Mouse (Mus musculus) lung, embryonic 15.5 days (tissue): ENCODE measurements around the gene Vmn1r157. TPM values are rescaled to one million over a fixed set of nuclear protein-coding genes. Genes with fewer than 3 reads are reported as not detected.
"Not testable (repeated sequence)": the region's sequence is repeated elsewhere in the genome, so short reads cannot be mapped to it uniquely, and the experiment has no call there.

Source experiments
- ATAC-seq: fragments of 200-750 bp; cut with Nextera tagmentation; 2 replicates; pipeline ENCODE4 v1.8.0; 2017; ENCODE audit warnings: moderate number of reproducible peaks, borderline replicate concordance; ENCODE audit not compliant: low FRiP score, low TSS enrichment; ENCODE audit errors: extremely low read depth
- H3K27ac ChIP-seq: fragments of 300-500 bp; sonication (generic); 2 replicates; pipeline ENCODE4 v1.5.1; 2015; ENCODE audit warnings: moderate library complexity, mild to moderate bottlenecking, inconsistent platforms
- H3K27me3 ChIP-seq: fragments of 300-500 bp; sonication (generic); 2 replicates; pipeline ENCODE4 v1.6.1; 2015; ENCODE audit warnings: inconsistent platforms
- H3K36me3 ChIP-seq: fragments of 300-500 bp; sonication (generic); 2 replicates; pipeline ENCODE4 v1.6.1; 2015; ENCODE audit warnings: inconsistent platforms
- H3K4me1 ChIP-seq: fragments of 300-500 bp; sonication (generic); 2 replicates; pipeline ENCODE4 v1.6.1; 2015; ENCODE audit warnings: inconsistent platforms
- H3K4me2 ChIP-seq: fragments of 300-500 bp; sonication (generic); 2 replicates; pipeline ENCODE4 v1.6.1; 2015; ENCODE audit warnings: inconsistent platforms, mild to moderate bottlenecking, moderate library complexity
- H3K4me3 ChIP-seq: fragments of 300-500 bp; sonication (generic); 2 replicates; pipeline ENCODE4 v1.5.1; 2015; ENCODE audit warnings: mild to moderate bottlenecking, inconsistent platforms
- H3K9ac ChIP-seq: fragments of 300-500 bp; sonication (generic); 2 replicates; pipeline ENCODE4 v1.6.1; 2015; ENCODE audit warnings: inconsistent platforms
- H3K9me3 ChIP-seq: fragments of 300-500 bp; sonication (generic); 2 replicates; pipeline ENCODE4 v1.6.1; 2016; ENCODE audit warnings: inconsistent platforms
- WGBS: fragments of 180-500 bp; shearing (Covaris S2); methylation state at CpG from one replicate; pipeline ENCODE4 v1.1.7; 2015; 5-methylcytosine and 5-hydroxymethylcytosine counted together
- polyA plus RNA-seq: library from polyadenylated mRNA; unstranded; fragments of >200 nt; fragmentation: Nextera tagmentation; extraction: Ambion mirVana; gene quantifications from 2 replicates; pipeline ENCODE4 v1.2.1, GENCODE M21; 2015

The Vmn1r157 gene
- not detected in 2 replicates for polyA plus RNA-seq

DNA sequence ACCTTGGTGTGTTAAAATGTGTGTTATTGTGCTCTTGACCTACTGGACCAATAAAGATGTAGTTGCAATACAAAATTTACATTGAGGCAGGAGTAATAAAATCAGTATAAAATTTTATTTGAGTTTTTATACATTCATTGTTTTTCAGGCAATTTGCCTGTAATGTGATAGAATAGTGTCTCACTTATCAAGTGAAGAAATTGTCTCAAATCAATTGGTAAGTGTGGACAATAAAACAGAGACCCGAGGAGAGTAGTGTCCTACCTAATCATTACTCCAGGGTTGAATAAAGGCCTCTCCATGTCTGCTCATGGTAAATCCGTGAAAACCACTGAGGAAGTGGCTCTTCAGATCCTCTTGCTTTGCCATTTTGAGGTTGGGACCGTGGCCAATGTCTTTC is at the start of gene Vmn1r157:
Vmn1r157 (plus strand) TSS at position 301 of the 400 bp plus-strand sequence.
- H3K36me3 ChIP-seq, H3K27ac ChIP-seq, H3K27me3 ChIP-seq, ATAC-seq, H3K4me3 ChIP-seq, H3K9ac ChIP-seq, H3K4me2 ChIP-seq, H3K4me1 ChIP-seq, H3K9me3 ChIP-seq: not testable (repeated sequence)
- WGBS, result 18% methylated on average over 2 of the region's 3 CpGs

DNA sequence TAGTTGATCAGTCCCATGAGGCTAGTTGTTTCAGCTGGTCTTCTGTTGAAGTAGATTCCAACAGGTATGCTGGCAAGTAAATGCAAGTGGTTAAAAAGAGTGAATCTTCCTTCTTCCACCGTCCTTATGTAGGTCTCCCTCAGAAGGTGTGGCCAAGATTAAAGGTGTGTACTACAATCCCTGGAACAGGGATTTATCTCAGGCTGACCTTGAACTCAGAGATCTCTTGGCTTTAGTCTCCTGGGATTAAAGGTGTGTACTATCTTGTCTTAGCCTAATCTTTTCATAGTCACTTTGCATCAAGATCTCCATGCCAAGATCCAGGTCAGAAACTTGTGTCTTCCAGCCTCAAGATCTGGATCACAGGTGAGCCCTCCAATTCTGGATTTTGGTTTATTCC is 41.9 kb upstream of the Vmn1r157 start, which contains the start of gene Gm4567:
Gm4567 (minus strand) TSS at position 101 of the 400 bp plus-strand sequence.
- whole genome bisulfite sequencing, result no CpG with 5 or more reads among the region's 1 CpGs
- H3K27me3 ChIP-seq, H3K4me3 ChIP-seq, H3K36me3 ChIP-seq, H3K27ac ChIP-seq, H3K4me2 ChIP-seq, H3K9ac ChIP-seq, H3K9me3 ChIP-seq, ATAC-seq, H3K4me1 ChIP-seq: not testable (repeated sequence)

DNA sequence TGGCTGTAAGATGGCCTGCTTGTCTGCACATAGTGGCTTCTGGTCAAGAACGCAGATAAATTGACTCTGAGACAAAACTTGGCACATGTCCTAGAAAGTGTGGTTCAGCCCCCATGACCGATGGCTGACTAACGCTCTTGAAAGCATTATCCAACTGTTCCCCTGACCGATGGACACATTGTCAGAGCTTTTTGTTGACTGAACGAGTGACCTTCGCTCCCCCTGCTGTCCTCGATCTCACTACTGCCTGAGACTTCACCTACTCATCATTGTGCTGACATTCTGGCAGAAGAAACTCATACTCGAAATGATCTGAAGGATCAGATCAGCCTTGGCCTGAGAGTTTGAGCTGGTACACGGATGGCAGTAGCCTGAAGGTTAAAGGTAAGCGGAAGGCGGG is 14.5 kb downstream of the Vmn1r157 start:
- H3K27ac ChIP-seq, H3K4me2 ChIP-seq, H3K4me1 ChIP-seq, H3K4me3 ChIP-seq, H3K36me3 ChIP-seq, ATAC-seq, H3K27me3 ChIP-seq, H3K9ac ChIP-seq, H3K9me3 ChIP-seq: not testable (repeated sequence)
- WGBS, result 86% methylated on average over 7 of the region's 11 CpGs

DNA sequence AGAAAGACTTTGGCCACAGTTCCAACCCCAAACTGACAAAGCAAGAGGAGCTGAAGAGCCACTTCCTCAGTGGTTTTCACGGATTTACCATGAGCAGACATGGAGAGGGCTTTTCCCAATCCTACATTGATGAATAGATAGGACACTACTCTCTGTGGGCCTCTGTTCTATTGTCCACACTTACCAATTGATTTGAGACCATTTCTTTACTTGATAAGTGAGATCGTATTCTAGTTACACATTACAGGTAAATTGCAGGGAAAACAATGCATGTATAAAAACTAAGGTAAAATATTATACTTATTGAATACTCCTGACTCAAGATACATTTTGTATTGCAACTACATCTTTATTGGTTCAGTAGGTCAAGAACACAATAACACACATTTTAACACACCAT is 29.2 kb downstream of the Vmn1r157 start, which contains the start of gene Vmn1r158:
Vmn1r158 (minus strand) TSS at position 101 of the 400 bp plus-strand sequence.
- not testable (repeated sequence) for ATAC-seq, H3K4me2 ChIP-seq, H3K4me1 ChIP-seq, H3K36me3 ChIP-seq, H3K27me3 ChIP-seq, H3K27ac ChIP-seq, H3K4me3 ChIP-seq, H3K9ac ChIP-seq, H3K9me3 ChIP-seq
- 46% methylated on average over 2 of the region's 2 CpGs for WGBS

Other genes with a start within 250 kb of the Vmn1r157 start
- not detected in 2 replicates for gene Vmn1r152, start 238.7 kb upstream of the Vmn1r157 start, polyA plus RNA-seq
- not detected in 2 replicates for gene Gm8677, start 226.8 kb upstream of the Vmn1r157 start, polyA plus RNA-seq
- gene Gm4201, start 196.4 kb upstream of the Vmn1r157 start, polyA plus RNA-seq, result not detected in 2 replicates
- gene Gm4565, start 173.6 kb upstream of the Vmn1r157 start, polyA plus RNA-seq, result not detected in 2 replicates
- gene Vmn1r155, start 103.7 kb upstream of the Vmn1r157 start, polyA plus RNA-seq, result not detected in 2 replicates
- gene Gm8693, start 69.4 kb upstream of the Vmn1r157 start, polyA plus RNA-seq, result not detected in 2 replicates
- gene Gm4567, start 42.0 kb upstream of the Vmn1r157 start, polyA plus RNA-seq, result not detected in 2 replicates
- gene Vmn1r158, start 29.1 kb downstream of the Vmn1r157 start, polyA plus RNA-seq, result not detected in 2 replicates
- not detected in 2 replicates for gene Vmn1r159, start 81.9 kb downstream of the Vmn1r157 start, polyA plus RNA-seq
- gene Vmn1r160, start 109.5 kb downstream of the Vmn1r157 start, polyA plus RNA-seq, result not detected in 2 replicates
- not detected in 2 replicates for gene Gm4214, start 223.0 kb downstream of the Vmn1r157 start, polyA plus RNA-seq